Mouse (Mus musculus) thymus, postnatal 25 days (tissue): ENCODE measurements around the gene Esr1.
A peak's percentile ranks its signal among the peaks of the same experiment; 100 is the strongest.

ENCODE experiments used
- DNase-seq: peaks from one replicate; pipeline ENCODE4 v3.0.0; 2022

Esr1 gene

GRCm38 (mm10) chr10:4620596-4621504, 9.5 kb downstream of the Esr1 start:
- peak; percentile 51 for DNase-seq

DNA sequence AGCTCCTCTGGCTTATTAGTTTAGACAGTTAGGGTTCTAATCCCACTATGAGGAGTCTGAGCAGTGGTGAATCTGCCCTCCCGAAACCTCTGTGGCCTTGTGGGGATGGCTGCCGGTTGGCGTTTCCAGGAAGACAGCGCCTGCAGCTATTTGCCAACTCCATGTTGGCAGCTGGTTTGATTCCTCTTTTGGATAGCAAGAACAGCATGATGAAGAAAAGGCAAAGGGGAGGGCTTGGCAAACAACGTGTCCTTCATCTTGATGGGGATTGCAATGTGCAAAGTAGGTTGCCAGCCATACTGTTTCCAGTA, 10.1 kb downstream of the Esr1 start:
- DNase-seq, result no peak

GRCm38 (mm10) chr10:4623319-4623718, 11.9 kb downstream of the Esr1 start:
- DNase-seq, result no peak

DNA sequence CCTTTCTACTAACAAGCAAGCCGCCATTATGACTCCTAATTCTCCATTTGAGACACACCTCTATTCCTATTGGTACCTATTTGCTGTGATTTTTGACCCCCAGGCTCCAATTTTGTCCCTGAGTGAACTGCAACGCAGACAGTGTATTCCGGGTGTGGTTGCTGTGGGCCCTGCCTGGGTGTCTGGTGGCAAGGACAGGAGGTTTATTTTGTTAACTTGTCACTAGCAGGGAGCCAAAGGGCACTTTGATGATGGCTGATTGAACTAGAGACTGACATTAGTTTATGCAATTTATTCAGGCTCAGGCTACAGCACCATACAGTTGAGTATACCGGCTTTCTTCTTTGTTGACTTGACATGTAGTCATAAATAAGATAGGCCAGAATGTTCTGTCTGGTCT, 13.2 kb downstream of the Esr1 start:
- DNase-seq, result no peak

- no peak for DNase-seq
Observed at GRCm38 (mm10) chr10:4625300-4625699, 13.9 kb downstream of the Esr1 start.

GRCm38 (mm10) chr10:4626432-4626831, 15.0 kb downstream of the Esr1 start:
- DNase-seq, result peak; percentile 40

DNA sequence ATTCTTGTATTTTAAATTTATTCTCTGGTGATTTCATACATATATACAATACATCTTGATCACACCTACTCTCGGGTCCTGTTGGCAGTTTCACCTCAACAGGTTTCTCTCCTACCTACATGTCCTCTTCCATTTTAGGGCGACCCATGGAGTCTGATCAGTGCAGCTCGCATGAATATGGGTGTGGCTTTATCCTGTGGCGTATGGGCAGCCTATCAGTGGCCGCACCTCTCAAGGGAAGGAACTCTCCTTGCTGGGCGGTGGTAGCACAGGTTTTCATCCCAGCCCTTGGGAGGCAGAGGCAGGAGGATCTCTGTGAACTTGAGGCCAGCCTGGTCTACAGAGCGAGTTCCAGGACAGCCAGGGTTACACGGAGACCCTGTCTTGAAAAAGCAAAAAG, 15.6 kb downstream of the Esr1 start:
- DNase-seq, result no peak

GRCm38 (mm10) chr10:4627415-4627814, 16.0 kb downstream of the Esr1 start:
- no peak for DNase-seq

DNA sequence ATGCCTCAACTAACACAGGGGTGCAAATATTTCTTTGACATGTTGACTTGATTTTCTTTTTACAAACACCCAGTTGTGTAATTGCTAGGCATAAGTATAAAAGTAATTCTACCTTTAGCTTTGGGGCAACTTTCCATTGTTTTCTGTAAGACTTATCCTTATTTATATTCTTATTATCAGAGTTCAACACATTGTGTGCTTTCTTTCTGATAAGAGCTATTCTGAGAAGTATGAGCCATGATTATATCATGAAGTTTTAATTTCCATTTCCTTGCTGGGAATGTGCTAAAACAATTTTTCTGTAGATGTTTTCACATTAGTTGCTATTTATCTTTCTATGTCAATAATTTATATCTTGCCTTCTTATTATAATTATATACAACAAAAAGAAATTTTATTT, 17.9 kb downstream of the Esr1 start:
- DNase-seq, result no peak

GRCm38 (mm10) chr10:4632211-4632704, 20.9 kb downstream of the Esr1 start:
- peak; percentile 37 for DNase-seq

GRCm38 (mm10) chr10:4633287-4634030, 22.1 kb downstream of the Esr1 start:
- no peak for DNase-seq

GRCm38 (mm10) chr10:4635740-4636139, 24.3 kb downstream of the Esr1 start:
- no peak for DNase-seq

GRCm38 (mm10) chr10:4646074-4646473, 34.7 kb downstream of the Esr1 start:
- DNase-seq, result no peak

DNA sequence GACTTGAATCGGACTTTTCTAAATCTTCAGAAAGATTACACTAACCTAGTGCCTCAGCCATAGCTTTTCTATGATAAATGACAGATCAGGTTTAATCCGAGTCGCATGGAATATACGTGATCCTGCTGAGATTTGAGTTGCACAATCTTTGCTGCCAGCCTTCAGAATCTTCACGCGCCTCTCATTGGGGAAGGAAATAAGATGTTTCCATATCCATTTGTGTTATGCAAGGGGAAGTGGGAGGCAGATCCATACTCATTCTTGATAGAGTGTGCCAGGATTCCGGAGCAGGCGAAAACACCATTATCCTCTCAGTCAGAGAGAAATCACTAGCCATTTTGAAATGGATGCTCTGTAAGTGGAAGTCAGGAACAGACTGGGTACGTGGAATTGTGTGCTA, 35.5 kb downstream of the Esr1 start:
- DNase-seq, result no peak

DNA sequence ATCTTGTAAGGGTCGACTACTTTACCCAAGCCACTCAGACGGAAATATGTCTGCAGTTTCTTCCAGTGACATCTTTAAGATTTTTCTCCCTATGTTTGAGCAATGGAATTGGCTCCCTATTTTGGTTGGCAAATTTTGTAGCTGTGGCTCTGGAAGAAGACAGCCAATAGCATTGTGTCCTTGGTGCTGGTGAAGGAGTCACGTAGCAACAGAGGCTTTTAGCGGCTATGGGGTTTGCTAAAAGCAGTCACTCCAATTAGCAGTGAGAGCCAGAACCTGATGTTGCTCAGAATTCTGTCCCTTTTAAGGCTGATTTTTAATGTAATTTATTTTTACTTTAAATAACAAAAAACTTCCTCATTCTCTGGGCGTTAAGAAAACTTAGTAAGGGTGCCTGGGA, 54.0 kb downstream of the Esr1 start:
- DNase-seq, result no peak

DNA sequence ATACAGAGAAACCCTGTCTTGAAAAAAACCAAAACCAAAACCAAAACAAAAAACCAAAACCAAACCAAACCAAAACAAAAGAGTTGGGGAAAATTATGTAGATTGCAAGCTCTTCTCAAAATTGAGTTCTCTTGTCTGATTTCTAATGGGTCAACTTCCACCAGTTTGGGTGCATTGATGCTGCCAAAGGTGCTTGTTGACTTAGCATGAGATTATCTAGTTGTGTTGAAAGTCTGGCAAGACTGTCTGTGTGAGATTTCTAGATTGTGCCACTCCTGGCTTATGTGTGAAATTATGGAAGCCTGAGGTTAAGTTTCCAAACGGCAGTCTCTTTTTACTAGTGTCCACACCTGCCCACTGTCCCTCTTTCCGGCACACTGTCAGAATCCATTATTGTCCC, 55.6 kb downstream of the Esr1 start:
- DNase-seq, result no peak

- DNase-seq, result no peak
Observed at GRCm38 (mm10) chr10:4670053-4670452, 58.7 kb downstream of the Esr1 start.

GRCm38 (mm10) chr10:4671876-4672275, 60.5 kb downstream of the Esr1 start:
- DNase-seq, result no peak

DNA sequence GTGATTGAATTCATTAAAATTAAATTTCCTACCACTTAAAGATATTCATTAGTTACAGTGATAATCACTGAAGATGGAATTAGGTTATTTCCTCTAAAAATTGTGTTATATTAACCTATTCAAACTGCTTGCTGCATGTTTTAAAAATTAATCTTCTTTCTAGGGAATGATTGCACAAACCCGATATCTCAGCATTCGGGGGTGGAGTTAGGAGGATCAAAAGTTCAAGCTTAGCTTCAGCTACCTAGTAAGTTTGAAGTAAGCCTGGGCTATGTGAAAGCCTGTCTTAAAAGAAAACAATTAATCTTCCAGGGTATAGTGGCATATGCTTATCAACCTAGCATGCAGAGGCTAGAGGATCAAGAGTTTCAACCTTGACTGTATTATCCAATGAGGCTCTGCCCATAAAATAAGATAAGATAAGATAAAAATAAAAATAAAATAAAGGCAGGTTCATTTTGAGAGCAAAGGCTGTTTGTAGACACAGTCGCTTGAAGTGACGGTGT, 62.0 kb downstream of the Esr1 start:
- DNase-seq, result no peak

DNA sequence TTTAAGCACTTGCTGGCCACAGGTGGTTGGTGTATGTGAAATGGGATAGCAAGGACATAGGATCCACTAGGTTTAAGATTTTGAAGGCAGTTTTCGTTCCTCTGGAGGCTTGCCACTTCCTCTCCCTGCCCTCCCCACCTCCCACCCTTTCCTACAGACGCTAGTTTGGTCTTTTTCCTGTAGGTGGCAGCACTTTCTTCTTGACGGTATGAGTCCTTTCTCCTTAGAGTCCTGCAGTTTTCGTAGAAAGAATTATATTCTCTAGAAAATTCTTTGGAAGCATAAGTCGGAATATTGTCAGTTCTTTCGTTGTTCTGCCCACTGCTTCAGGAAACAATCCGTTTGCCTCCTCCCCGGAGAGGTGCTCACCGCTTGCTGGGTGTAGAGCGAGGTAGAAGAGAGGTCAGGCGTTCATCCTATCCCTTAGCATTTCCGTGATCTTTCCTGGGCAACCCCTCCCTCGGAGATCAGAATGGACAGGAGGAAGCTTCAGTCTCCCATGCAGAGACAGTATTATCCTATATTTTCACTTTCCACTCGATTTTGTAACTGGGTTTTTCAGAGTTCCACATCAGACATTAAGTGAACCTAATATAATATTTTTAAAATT, 63.7 kb downstream of the Esr1 start:
- DNase-seq, result peak; percentile 45

DNA sequence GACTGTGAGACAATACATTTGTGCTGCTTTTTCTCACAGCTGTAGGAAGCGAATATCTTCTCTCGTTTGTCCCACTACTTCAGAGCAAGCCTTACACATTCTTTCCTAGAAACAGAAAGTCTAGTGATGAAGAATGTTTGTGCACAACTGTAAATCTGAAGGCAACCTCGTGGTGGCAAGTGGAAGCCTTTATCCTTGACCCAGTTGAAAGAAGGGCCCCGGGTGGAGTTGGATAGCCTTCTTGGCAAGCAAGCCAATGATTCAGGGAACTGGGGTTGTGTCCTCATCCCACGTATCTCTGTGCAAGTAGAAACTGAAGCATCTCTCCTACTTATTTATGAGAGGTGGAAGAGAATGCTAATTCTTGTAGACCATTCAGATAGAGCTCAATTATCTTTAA, 71.7 kb downstream of the Esr1 start:
- DNase-seq, result no peak

- DNase-seq, result no peak
Observed at GRCm38 (mm10) chr10:4683711-4684265, 72.4 kb downstream of the Esr1 start.

DNA sequence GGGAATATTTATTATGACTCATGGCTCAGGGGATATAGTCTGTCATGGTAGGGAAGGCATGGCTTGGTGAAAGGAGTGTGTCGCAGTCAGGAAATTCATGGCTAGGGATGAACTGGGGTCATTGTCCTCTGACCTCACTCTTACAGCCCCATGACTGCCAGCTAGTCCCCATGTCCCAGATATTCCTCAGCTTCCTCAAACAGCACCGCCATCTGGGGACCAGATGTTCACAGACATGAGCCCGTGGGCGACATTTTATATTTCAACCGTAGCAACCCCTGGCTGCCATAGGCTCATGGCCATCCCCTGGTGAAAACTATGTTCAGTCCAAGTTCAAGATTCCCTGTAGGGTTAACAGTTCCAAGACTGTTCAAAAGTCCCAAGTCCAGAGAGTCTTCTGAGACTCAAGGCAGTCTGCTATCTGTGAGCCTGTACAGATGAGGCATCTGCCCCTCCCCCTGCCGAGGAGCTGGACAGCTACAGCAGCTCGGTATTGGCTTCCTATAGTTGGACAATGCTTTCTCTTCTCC, 83.0 kb downstream of the Esr1 start:
- no peak for DNase-seq
